Mouse (Mus musculus): Measurements from ENCODE around the gene Zfp748. TPM values are rescaled to one million over a fixed set of nuclear protein-coding genes. Genes with fewer than 3 reads are reported as not detected.
A peak's percentile ranks its signal among the peaks of the same experiment; 100 is the strongest.

Zfp748 gene
- polyA plus RNA-seq (2016; fragmentation: Nextera tagmentation; extraction: Ambion mirVana) = 16.5 and 17.6 TPM in 2 replicates

DNA sequence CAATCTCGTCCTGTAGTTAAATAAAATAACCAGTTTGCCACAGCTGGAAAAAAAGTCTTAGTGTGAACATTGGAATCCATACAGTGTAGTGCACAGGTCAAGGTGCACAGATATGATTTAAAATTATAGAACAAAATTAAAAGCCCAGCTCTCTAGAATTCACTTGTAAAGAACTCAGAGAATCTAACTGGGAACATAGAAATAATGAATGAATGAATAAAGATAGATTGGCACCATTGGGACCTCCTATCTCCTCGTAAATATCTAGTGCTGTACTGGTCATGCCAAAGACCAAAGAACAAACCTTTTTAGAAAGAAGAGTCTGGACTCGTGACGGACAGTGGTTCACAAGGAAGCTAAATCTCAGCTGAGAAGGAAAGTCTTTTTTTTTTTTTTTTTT is at the start of gene Zfp748:
Zfp748 (minus strand) TSS at position 101 of the 400 bp plus-strand sequence.
- peak within 1 kb of the TSS; percentile 94 for H3K27ac ChIP-seq
- H3K9ac ChIP-seq (replicated peaks) = peak within 1 kb of the TSS; percentile 84
- peak within 1 kb of the TSS; percentile 70 for H3K4me2 ChIP-seq
- H3K36me3 ChIP-seq = no peaks in the 10 kb centered on the region
- no peaks in the 10 kb centered on the region for H3K27me3 ChIP-seq
- 0 out of 2 replicates have a peak, but pooled peaks have one; percentile 11 for ATAC-seq (ENCODE audit: insufficient number of reproducible peaks, insufficient read depth, low FRiP score, low TSS enrichment, low read depth)
- peak within 1 kb of the TSS; percentile 82 for H3K4me3 ChIP-seq (replicated peaks)
- H3K9me3 ChIP-seq = no peaks in the 10 kb centered on the region
- peaks cover 8% of the 10 kb centered on the region for H3K4me1 ChIP-seq (replicated peaks)
- WGBS = 77% methylated on average over 4 of the region's 4 CpGs

DNA sequence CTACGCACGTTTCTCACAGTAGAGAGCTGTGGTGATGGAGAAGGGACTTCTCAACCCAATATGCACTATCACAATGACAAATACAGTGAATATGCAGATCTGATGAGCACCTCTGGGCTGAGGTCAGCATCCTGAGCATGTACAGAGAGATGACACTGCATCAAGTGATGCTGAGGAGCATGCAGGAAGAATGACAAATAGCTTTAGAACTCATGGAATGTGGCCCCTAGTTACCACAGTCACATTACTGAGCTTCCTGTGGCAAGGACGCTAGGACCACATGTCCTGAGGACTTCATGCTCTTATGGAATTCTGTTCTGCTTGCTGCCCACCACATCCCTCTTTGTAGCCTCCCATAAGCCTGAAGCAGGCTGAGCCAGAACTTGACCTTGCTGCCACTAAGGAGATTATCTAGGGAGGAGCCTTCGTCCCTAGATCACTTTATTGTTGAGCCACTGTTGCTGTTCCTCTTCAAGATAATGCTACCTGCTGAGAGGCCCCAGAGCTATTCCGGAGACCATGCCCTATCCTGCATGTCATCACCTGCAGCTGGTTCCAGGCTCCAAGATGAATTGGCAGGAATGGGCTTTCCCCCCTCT is 19.1 kb upstream of the Zfp748 start:
- ATAC-seq (ENCODE audit: insufficient number of reproducible peaks, insufficient read depth, low FRiP score, low TSS enrichment, low read depth) = no peak
- Histone ChIP-seq H3K27me3 (no peaks in the 10 kb centered on the region), H3K4me2 (no peak overlapping the region), H3K27ac (no peak overlapping the region), H3K9ac (replicated peaks) (no peak overlapping the region), H3K9me3 (no peaks in the 10 kb centered on the region), H3K4me3 (replicated peaks) (no peak overlapping the region), H3K4me1 (replicated peaks) (no peaks in the 10 kb centered on the region), H3K36me3 (no peaks in the 10 kb centered on the region)
- WGBS = 66% methylated on average over 5 of the region's 5 CpGs

GRCm38 (mm10) chr13:67552505-67553346 is 904 bp downstream of the Zfp748 start:
- WGBS = under 1% methylated on average over 44 of the region's 44 CpGs
- H3K4me3 ChIP-seq (replicated peaks) = peak overlapping the region; percentile 82
- peak overlapping the region; percentile 70 for H3K4me2 ChIP-seq
- no peaks in the 10 kb centered on the region for H3K27me3 ChIP-seq
- peak overlapping the region; percentile 94 for H3K27ac ChIP-seq
- H3K4me1 ChIP-seq (replicated peaks) = peaks cover 8% of the 10 kb centered on the region
- peak overlapping the region; percentile 84 for H3K9ac ChIP-seq (replicated peaks)
- ATAC-seq (ENCODE audit: insufficient number of reproducible peaks, insufficient read depth, low FRiP score, low TSS enrichment, low read depth) = peak; percentile 98
- no peaks in the 10 kb centered on the region for H3K36me3 ChIP-seq
- H3K9me3 ChIP-seq = no peaks in the 10 kb centered on the region

GRCm38 (mm10) chr13:67545941-67546340 is 7.7 kb downstream of the Zfp748 start:
- Histone ChIP-seq H3K4me3 (replicated peaks) (no peak overlapping the region), H3K27me3 (no peaks in the 10 kb centered on the region), H3K27ac (no peak overlapping the region), H3K4me2 (no peak overlapping the region), H3K9ac (replicated peaks) (no peak overlapping the region), H3K4me1 (replicated peaks) (no peaks in the 10 kb centered on the region), H3K36me3 (peaks cover 45% of the 10 kb centered on the region), H3K9me3 (peaks cover 2% of the 10 kb centered on the region; the same call in 1 of the 2 replicates)
- WGBS = 84% methylated on average over 1 of the region's 1 CpGs
- ATAC-seq (ENCODE audit: insufficient number of reproducible peaks, insufficient read depth, low FRiP score, low TSS enrichment, low read depth) = no peak

- peaks cover 10% of the 10 kb centered on the region for H3K4me1 ChIP-seq (replicated peaks)
- no peak overlapping the region for H3K4me2 ChIP-seq
- no peaks in the 10 kb centered on the region for H3K9me3 ChIP-seq
- H3K9ac ChIP-seq (replicated peaks) = no peak overlapping the region
- 73% methylated on average over 3 of the region's 3 CpGs for WGBS
- H3K27ac ChIP-seq = no peak overlapping the region
- no peak for ATAC-seq (ENCODE audit: insufficient number of reproducible peaks, insufficient read depth, low FRiP score, low TSS enrichment, low read depth)
- no peak overlapping the region for H3K4me3 ChIP-seq (replicated peaks)
- no peaks in the 10 kb centered on the region for H3K36me3 ChIP-seq
- no peaks in the 10 kb centered on the region for H3K27me3 ChIP-seq
Measured at GRCm38 (mm10) chr13:67527049-67527730, 26.4 kb downstream of the Zfp748 start.

DNA sequence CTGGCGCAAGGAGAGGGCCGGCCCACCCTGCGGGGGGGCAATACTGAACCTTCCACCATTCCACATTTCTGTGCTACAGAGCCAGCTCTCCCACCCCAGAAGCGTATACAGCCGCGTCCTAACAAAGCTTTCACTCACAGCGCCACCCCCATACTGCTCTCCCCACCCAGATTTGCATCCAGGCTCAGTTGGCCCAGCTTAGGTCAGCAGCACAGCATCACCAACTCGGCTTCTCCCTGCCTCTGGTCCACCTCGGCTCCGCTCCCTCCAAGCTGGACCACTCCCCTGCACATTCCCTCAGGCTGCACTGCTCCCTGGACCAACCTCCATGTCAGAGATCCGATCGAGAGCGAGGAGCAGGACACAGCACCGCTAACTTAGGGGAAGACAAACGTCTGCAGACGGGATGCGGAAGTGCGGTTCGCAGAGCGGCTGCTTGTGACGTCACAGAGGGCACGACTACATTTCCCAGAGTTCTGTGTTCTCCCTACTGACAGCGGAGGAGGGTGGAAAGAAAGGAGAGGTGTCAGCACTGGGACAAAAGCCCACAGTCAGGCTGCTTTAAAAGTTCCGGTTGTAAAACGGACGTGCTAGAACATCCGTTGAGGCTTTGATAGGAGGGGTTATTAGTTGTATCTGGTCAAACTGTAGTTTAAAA is 27.7 kb downstream of the Zfp748 start, which contains the start of the genes Gm26965 and Zfp87:
Gm26965 (minus strand) TSS at position 399 of the 658 bp plus-strand sequence.
Zfp87 (minus strand) TSS at position 425 of the 658 bp plus-strand sequence.
- Histone ChIP-seq H3K27ac (peak within 1 kb of the TSS; percentile 85), H3K36me3 (peaks cover 6% of the 10 kb centered on the region; the same call in 1 of the 2 replicates), H3K9ac (replicated peaks) (peak within 1 kb of the TSS; percentile 80), H3K4me1 (replicated peaks) (peaks cover 10% of the 10 kb centered on the region), H3K4me3 (replicated peaks) (peak within 1 kb of the TSS; percentile 79), H3K9me3 (no peaks in the 10 kb centered on the region), H3K27me3 (no peaks in the 10 kb centered on the region), H3K4me2 (peak within 1 kb of the TSS; percentile 74)
- ATAC-seq (ENCODE audit: insufficient number of reproducible peaks, insufficient read depth, low FRiP score, low TSS enrichment, low read depth) = peak; percentile 97
- WGBS = under 1% methylated on average over 27 of the region's 27 CpGs

DNA sequence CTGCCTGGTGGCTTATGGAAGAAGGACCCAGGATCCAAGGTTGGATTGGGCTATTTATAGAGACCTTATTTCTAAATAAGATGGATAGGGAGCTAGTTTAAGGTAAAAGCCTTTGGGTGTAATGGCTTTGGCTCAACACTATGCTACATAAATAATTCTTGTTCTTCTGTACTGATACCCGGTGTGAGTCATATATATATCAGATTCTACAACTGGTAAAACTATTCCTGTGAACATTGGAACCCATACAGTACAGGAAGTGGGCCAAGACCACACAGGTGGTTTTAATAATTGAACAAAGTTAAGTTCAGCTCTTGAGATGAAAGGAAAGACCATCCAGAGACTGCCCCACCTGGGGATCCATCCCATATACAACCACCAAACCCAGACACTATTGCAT is 52.7 kb downstream of the Zfp748 start:
- 72% methylated on average over 1 of the region's 1 CpGs for WGBS
- H3K27me3 ChIP-seq = no peaks in the 10 kb centered on the region
- peaks cover 7% of the 10 kb centered on the region for H3K4me1 ChIP-seq (replicated peaks)
- peak; percentile 56; the same call in 1 of the 2 replicates for ATAC-seq (ENCODE audit: insufficient number of reproducible peaks, insufficient read depth, low FRiP score, low TSS enrichment, low read depth)
- H3K4me2 ChIP-seq = peak overlapping the region; percentile 71; the same call in 1 of the 2 replicates
- no peak overlapping the region for H3K27ac ChIP-seq
- H3K9me3 ChIP-seq = no peaks in the 10 kb centered on the region
- H3K36me3 ChIP-seq = peaks cover 3% of the 10 kb centered on the region; the same call in 1 of the 2 replicates
- peak overlapping the region; percentile 67; the same call in 1 of the 2 replicates for H3K4me3 ChIP-seq (replicated peaks)
- no peak overlapping the region for H3K9ac ChIP-seq (replicated peaks)

GRCm38 (mm10) chr13:67500084-67500719 is 53.4 kb downstream of the Zfp748 start, which contains the start of gene Zfp58:
Gene Zfp58, minus strand, starts transcription at chr13:67500555.
- H3K4me2 ChIP-seq = peak within 1 kb of the TSS; percentile 71
- H3K27ac ChIP-seq = no peak within 1 kb of the TSS
- H3K4me3 ChIP-seq (replicated peaks) = peak within 1 kb of the TSS; percentile 67
- peaks cover 8% of the 10 kb centered on the region for H3K36me3 ChIP-seq
- H3K9me3 ChIP-seq = 0 out of 2 replicates have a peak, but pooled peaks cover under 1% of the 10 kb centered on the region
- peak; percentile 94 for ATAC-seq (ENCODE audit: insufficient number of reproducible peaks, insufficient read depth, low FRiP score, low TSS enrichment, low read depth)
- WGBS = 2% methylated on average over 22 of the region's 22 CpGs
- no peaks in the 10 kb centered on the region for H3K27me3 ChIP-seq
- H3K4me1 ChIP-seq (replicated peaks) = peaks cover 7% of the 10 kb centered on the region
- H3K9ac ChIP-seq (replicated peaks) = peak within 1 kb of the TSS; percentile 86

- no peak for ATAC-seq (ENCODE audit: insufficient number of reproducible peaks, insufficient read depth, low FRiP score, low TSS enrichment, low read depth)
- 90% methylated on average over 1 of the region's 1 CpGs for WGBS
- Histone ChIP-seq H3K4me2 (no peak overlapping the region), H3K9me3 (peaks cover 18% of the 10 kb centered on the region), H3K36me3 (peaks cover 52% of the 10 kb centered on the region), H3K27ac (no peak overlapping the region), H3K4me1 (replicated peaks) (peaks cover 7% of the 10 kb centered on the region), H3K4me3 (replicated peaks) (no peak overlapping the region), H3K27me3 (no peaks in the 10 kb centered on the region), H3K9ac (replicated peaks) (no peak overlapping the region)
Measured at GRCm38 (mm10) chr13:67495631-67496030, 58.0 kb downstream of the Zfp748 start.

Measured in limb, embryonic 12.5 days (tissue).